Mouse (Mus musculus) limb, embryonic 14.5 days (tissue): ENCODE results near the gene Lexm. TPM values are rescaled to one million over a fixed set of nuclear protein-coding genes. Genes with fewer than 3 reads are reported as not detected.

Experiments
- ATAC-seq: fragments of 200-750 bp; cut with Nextera tagmentation; 2 replicates; pipeline ENCODE4 v1.8.0; 2017; ENCODE audit warnings: low read depth, moderate number of reproducible peaks, moderate TSS enrichment; ENCODE audit not compliant: low FRiP score
- DNase-seq: peaks from one replicate; pipeline ENCODE4 v3.0.0-alpha.2; 2015; ENCODE audit warnings: low spot score
- H3K27ac ChIP-seq: fragments of 300-500 bp; sonication (generic); replicated peaks from 2 replicates; pipeline ENCODE4 v1.5.1; 2014; ENCODE audit warnings: low read depth, mild to moderate bottlenecking, low read length, moderate library complexity, mixed read lengths
- H3K27me3 ChIP-seq: fragments of 300-500 bp; sonication (generic); 2 replicates; pipeline ENCODE4 v1.6.1; 2014; ENCODE audit warnings: low read length, mixed read lengths; ENCODE audit not compliant: control insufficient read depth, insufficient read depth
- H3K36me3 ChIP-seq: fragments of 300-500 bp; sonication (generic); 2 replicates; pipeline ENCODE4 v1.6.1; 2014; ENCODE audit warnings: mild to moderate bottlenecking, low read length, moderate library complexity, mixed read lengths; ENCODE audit not compliant: control insufficient read depth, insufficient read depth
- H3K4me1 ChIP-seq: fragments of 300-500 bp; sonication (generic); 2 replicates; pipeline ENCODE4 v1.6.1; 2014; ENCODE audit warnings: antibody characterized with exemption, low read length, mixed read lengths; ENCODE audit not compliant: control insufficient read depth, insufficient read depth
- H3K4me2 ChIP-seq: fragments of 300-500 bp; sonication (generic); replicated peaks from 2 replicates; pipeline ENCODE4 v1.6.1; 2014; ENCODE audit warnings: low read depth, mild to moderate bottlenecking, low read length, moderate library complexity; ENCODE audit not compliant: severe bottlenecking
- H3K4me3 ChIP-seq: fragments of 300-500 bp; sonication (generic); replicated peaks from 2 replicates; pipeline ENCODE4 v1.5.1; 2014; ENCODE audit warnings: low read length
- H3K9ac ChIP-seq: fragments of 300-500 bp; sonication (generic); 2 replicates; pipeline ENCODE4 v1.6.1; 2014; ENCODE audit warnings: mild to moderate bottlenecking, low read depth, low read length, moderate library complexity; ENCODE audit not compliant: severe bottlenecking
- H3K9me3 ChIP-seq: fragments of 300-500 bp; sonication (generic); 2 replicates; pipeline ENCODE4 v1.6.1; 2016; ENCODE audit warnings: low read length; ENCODE audit not compliant: control insufficient read depth
- POLR2A ChIP-seq: fragments of 200-500 bp; IDR thresholded peaks from 2 replicates; pipeline ENCODE4 v1.8.0; 2012; ENCODE audit warnings: inconsistent platforms, mild to moderate bottlenecking, moderate library complexity, borderline replicate concordance; ENCODE audit not compliant: insufficient read depth, insufficient read length; ENCODE audit errors: extremely low read depth
- WGBS: fragments of 180-500 bp; shearing (Covaris S2); extraction: QIAGEN DNeasy Blood & Tissue Kit; methylation state at CpG from one replicate; pipeline ENCODE4 v1.1.7; 2014; 5-methylcytosine and 5-hydroxymethylcytosine counted together
- polyA plus RNA-seq, 2 experiments: library from polyadenylated mRNA; depleted of rRNA in 1 of 2; stranded (reverse) in 1 of 2; unstranded in 1 of 2; fragments of >200 nt; fragmentation: Nextera tagmentation in 1 of 2; extraction: Ambion mirVana in 1 of 2; gene quantifications; 2 replicates each; pipeline versions ENCODE4 v1.2.1 to v1.2.3; 2012 to 2014

Gene Lexm
- polyA plus RNA-seq, 2 experiments: not detected

GRCm38 (mm10) chr4:106628650-106629360 lies 11.8 kb upstream of the Lexm start:
- H3K4me1 ChIP-seq: peaks cover 21% of the 10 kb centered on the region

DNA sequence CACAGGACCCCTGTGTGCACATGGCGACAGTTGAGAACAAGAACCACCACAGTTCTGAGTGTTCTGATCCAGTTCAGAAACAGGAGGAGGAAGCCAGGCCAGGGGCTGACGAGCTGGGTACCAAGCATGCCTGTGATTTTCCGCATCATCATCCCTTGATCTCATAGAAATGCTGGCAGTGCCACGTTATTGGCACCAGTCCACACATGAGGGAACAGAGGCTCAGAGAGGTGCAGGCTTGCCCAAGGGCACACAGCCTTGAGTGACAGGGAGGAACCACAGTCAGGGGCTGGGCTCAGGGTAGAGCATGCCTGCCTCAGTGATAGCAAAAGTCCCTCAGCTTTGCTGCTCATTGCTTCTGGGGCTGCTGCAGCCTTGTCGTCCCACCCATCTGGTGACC lies 10.8 kb upstream of the Lexm start:
- Histone ChIP-seq H3K9me3 (no peaks in the 10 kb centered on the region), H3K36me3 (no peaks in the 10 kb centered on the region), H3K27me3 (peaks cover 12% of the 10 kb centered on the region), H3K4me2 (no peak overlapping the region), H3K9ac (no peak overlapping the region), H3K4me1 (peaks cover 12% of the 10 kb centered on the region), H3K27ac (no peak overlapping the region), H3K4me3 (no peak overlapping the region)
- DNase-seq (no peak), ATAC-seq (no peak)
- 76% methylated on average over 5 of the region's 5 CpGs for WGBS
- no peak for TF ChIP-seq POLR2A

More at GRCm38 (mm10) chr4:106628650-106629360, 11.8 kb upstream of the Lexm start:
- H3K9ac ChIP-seq: no peak overlapping the region
- H3K4me3 ChIP-seq: no peak overlapping the region
- DNase-seq (no peak), ATAC-seq (no peak)
- 39% methylated on average over 9 of the region's 9 CpGs for WGBS
- no peak overlapping the region for H3K4me2 ChIP-seq
- no peak for TF ChIP-seq POLR2A
- no peaks in the 10 kb centered on the region for H3K36me3 ChIP-seq
- no peaks in the 10 kb centered on the region for H3K9me3 ChIP-seq
- H3K27ac ChIP-seq: no peak overlapping the region
- peaks cover 2% of the 10 kb centered on the region; the same call in 1 of the 2 replicates for H3K27me3 ChIP-seq

GRCm38 (mm10) chr4:106624271-106624670 lies 7.2 kb upstream of the Lexm start:
- no peak overlapping the region for H3K9ac ChIP-seq
- no peak overlapping the region for H3K4me3 ChIP-seq
- H3K4me2 ChIP-seq: no peak overlapping the region
- DNase-seq (no peak), ATAC-seq (no peak)
- H3K9me3 ChIP-seq: no peaks in the 10 kb centered on the region
- no peak for TF ChIP-seq POLR2A
- no peaks in the 10 kb centered on the region for H3K36me3 ChIP-seq
- no peak overlapping the region for H3K27ac ChIP-seq
- peaks cover 27% of the 10 kb centered on the region for H3K27me3 ChIP-seq
- no peaks in the 10 kb centered on the region for H3K4me1 ChIP-seq
- 93% methylated on average over 10 of the region's 10 CpGs for WGBS

- H3K27me3 ChIP-seq: peaks cover 27% of the 10 kb centered on the region
- no peak overlapping the region for H3K9ac ChIP-seq
- DNase-seq: no peak
- no peak for TF ChIP-seq POLR2A
- no peaks in the 10 kb centered on the region for H3K9me3 ChIP-seq
- H3K4me2 ChIP-seq: no peak overlapping the region; the same call in 1 of the 2 replicates
- H3K27ac ChIP-seq: no peak overlapping the region
- H3K4me3 ChIP-seq: 0 out of 2 replicates have a peak overlapping the region, but pooled peaks have one; percentile 13
- H3K36me3 ChIP-seq: no peaks in the 10 kb centered on the region
- ATAC-seq: no peak
- H3K4me1 ChIP-seq: no peaks in the 10 kb centered on the region
- 26% methylated on average over 27 of the region's 28 CpGs for WGBS
Measured at GRCm38 (mm10) chr4:106622712-106623111, 5.7 kb upstream of the Lexm start.

DNA sequence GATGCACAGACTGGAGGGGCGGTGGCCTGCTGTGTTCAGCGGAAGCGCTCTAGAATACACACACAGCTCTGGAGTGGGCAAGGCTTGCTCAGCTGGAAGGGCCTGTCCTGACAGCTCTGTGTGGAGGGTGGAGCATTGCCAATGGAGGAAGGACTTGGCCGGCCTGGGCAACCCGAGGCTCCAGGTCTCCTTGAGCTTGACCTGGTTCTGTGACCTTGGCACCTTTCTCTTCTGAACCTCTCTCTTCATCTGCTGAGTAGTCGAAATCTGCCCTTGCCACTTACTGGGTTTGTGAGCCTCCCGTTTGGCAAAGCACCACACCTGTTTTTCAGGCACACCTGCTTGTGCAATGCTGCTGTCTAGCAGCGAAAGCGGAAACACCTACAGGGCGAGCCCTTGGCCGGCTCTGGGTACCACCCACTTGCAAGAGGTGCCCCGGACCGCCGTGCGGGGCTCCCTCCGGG lies 5.0 kb upstream of the Lexm start, which contains the start of gene Ttc22:
TSS of gene Ttc22 (plus strand) at position 403 of the 464 bp plus-strand sequence.
- TF ChIP-seq POLR2A: no peak
- Histone ChIP-seq H3K4me1 (peaks cover 2% of the 10 kb centered on the region; the same call in 1 of the 2 replicates), H3K4me2 (no peak within 1 kb of the TSS; the same call in 1 of the 2 replicates), H3K4me3 (peak within 1 kb of the TSS; percentile 13; the same call in 1 of the 2 replicates), H3K27me3 (peaks cover 27% of the 10 kb centered on the region), H3K36me3 (no peaks in the 10 kb centered on the region), H3K27ac (no peak within 1 kb of the TSS), H3K9ac (no peak within 1 kb of the TSS), H3K9me3 (no peaks in the 10 kb centered on the region)
- 26% methylated on average over 16 of the region's 16 CpGs for WGBS
- DNase-seq (no peak), ATAC-seq (no peak)
